In genomic region chr19:24637988-24638387, GRCm38 (mm10) we compare ENCODE assay signal across 35 mouse cellular contexts. TPM values are rescaled to one million over a fixed set of nuclear protein-coding genes. Genes with fewer than 3 reads are reported as not detected.
"Had no signal": no experiment of that assay in that cellular context is flagged by ENCODE, and none has a peak within 500 bp of the region (broad histone marks: within the 10 kb centered on the region; RNA-seq: fewer than 3 reads in every experiment).

No protein-coding gene starts in this region.

- DNase-seq: left cerebral cortex, postnatal 4 days; liver; liver, embryonic 13.5 days; liver, postnatal 0 days; lung, adult 18-20 months; lung, adult 2 months; lung, embryonic 14.5 days; lung, postnatal 10 days; lung, postnatal 14 days; lung, postnatal 36 days; lung, postnatal 4 days; midbrain, embryonic 14.5 days had no signal

- H3K27me3 ChIP-seq: limb, embryonic 12.5 days; limb, embryonic 13.5 days; limb, embryonic 15.5 days; liver, embryonic 12.5 days; liver, embryonic 13.5 days; liver, embryonic 15.5 days; lung, embryonic 15.5 days; midbrain, embryonic 13.5 days; midbrain, embryonic 15.5 days; neural tube, embryonic 12.5 days had no signal

- ATAC-seq: liver, embryonic 12.5 days; liver, postnatal 0 days; lung, postnatal 0 days; midbrain, embryonic 13.5 days; midbrain, embryonic 15.5 days; midbrain, embryonic 16.5 days had no signal

- H3K36me3 ChIP-seq: limb, embryonic 10.5 days; limb, embryonic 12.5 days; limb, embryonic 13.5 days; limb, embryonic 15.5 days; liver, embryonic 12.5 days; liver, embryonic 13.5 days; liver, embryonic 15.5 days; lung, embryonic 15.5 days; midbrain, embryonic 10.5 days; midbrain, embryonic 12.5 days; midbrain, embryonic 13.5 days; midbrain, embryonic 15.5 days; neural tube, embryonic 12.5 days had no signal

- H3K4me2 ChIP-seq: limb, embryonic 12.5 days; limb, embryonic 13.5 days; limb, embryonic 15.5 days; liver, embryonic 11.5 days; liver, embryonic 12.5 days; liver, embryonic 13.5 days; liver, embryonic 15.5 days; lung, embryonic 14.5 days; lung, embryonic 15.5 days; midbrain, embryonic 11.5 days; midbrain, embryonic 12.5 days; midbrain, embryonic 13.5 days; midbrain, embryonic 15.5 days; neural tube, embryonic 12.5 days had no signal

- H3K4me3 ChIP-seq: limb, embryonic 10.5 days; limb, embryonic 12.5 days; limb, embryonic 13.5 days; limb, embryonic 15.5 days; liver, embryonic 12.5 days; liver, embryonic 13.5 days; liver, embryonic 15.5 days; lung, embryonic 15.5 days; megakaryocyte, embryonic 14.5 days; midbrain, embryonic 10.5 days; midbrain, embryonic 12.5 days; midbrain, embryonic 13.5 days; midbrain, embryonic 15.5 days; neural tube, embryonic 12.5 days had no signal

RNA-seq across cellular contexts. Expression of gene Tmem252, which starts 35.8 kb away (rescaled TPM):
- total RNA-seq: megakaryocyte progenitor cell, adult 5-6 weeks; megakaryocyte, adult 5-6 weeks; megakaryocyte-erythroid progenitor cell, adult 5-6 weeks; monocyte, adult 5-6 weeks had no signal
- polyA plus RNA-seq: liver, adult 2 months; macrophage had no signal
